Mouse (Mus musculus): Measurements from ENCODE around the gene Pex10.
A peak's percentile ranks its signal among the peaks of the same experiment; 100 is the strongest.

The Pex10 gene

DNA sequence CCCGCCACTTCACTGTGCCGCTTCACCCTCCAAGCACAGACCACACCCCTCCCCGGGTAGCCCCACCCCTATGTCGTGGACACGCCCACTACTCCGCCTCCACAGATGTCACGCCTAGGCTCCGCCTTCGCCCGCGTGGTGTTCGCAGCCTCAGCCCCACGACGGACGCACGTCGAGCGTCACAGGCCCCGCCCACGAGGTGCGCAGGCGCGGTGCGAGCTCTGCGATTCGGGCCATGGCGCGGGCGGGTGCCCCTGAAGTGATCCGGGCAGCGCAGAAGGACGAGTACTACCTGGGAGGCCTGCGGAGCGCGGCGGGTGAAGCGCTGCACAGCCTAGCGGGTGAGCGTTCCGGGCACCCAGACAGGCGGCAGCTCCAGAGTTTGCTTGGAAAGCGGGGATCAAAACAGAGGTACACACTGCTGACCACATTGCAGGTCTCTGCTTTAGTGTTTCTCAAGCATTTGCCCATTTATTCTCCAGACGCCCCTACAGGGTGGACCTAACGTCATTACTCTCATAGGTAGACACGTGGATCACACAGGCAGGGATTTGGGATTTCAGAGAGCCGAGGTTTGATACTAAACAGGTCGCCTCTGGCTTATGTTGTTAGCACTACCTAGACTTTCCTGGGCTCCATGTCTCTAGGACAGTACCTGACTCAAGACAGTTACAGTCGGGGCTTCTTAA, at the start of gene Pex10:
TSS of gene Pex10 (plus strand) at position 183 of the 689 bp plus-strand sequence.
- peak; percentile 98 for DNase-seq (ENCODE audit: low read depth)

- DNase-seq (ENCODE audit: low read depth) = no peak
Observed at GRCm38 (mm10) chr4:155017253-155017878, 49.5 kb upstream of the Pex10 start.

GRCm38 (mm10) chr4:155018066-155018465, 48.8 kb upstream of the Pex10 start:
- no peak for DNase-seq (ENCODE audit: low read depth)

DNA sequence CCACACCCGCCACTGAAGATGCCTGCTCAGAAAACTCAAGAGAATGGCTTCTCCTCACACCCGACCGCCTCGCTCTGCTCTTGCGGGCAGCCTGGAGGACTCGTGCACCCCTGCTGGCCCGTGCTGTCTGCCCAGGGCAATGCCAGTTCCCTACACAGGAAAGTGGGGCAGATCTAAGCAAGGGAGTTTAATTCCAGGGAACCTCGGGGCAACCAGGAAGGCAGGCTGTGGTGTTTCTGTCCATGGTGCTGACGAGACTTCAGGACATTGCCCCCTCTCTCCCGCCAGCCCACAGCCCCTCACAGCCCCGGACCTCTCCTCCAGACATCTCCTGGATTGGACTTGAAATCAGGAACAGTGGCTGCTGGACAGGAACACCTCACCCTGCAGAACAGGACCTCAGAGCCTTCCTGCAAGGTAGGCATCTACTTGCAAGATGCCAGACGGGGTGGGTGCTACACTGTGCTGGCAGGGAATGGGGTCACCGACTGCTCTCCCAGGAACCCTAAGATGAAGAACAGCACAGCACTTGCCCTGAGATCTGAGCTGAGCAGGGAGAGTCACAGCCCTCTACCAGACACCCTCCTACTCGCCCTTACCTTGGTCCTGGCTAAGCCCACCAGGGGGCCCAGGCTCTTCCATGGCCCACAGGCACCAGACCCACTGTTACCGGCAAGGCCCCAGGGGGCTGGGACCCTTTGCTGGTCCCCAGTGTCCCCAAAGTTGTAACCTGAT, 48.0 kb upstream of the Pex10 start:
- DNase-seq (ENCODE audit: low read depth) = peak; percentile 17

GRCm38 (mm10) chr4:155019336-155019847, 47.4 kb upstream of the Pex10 start:
- DNase-seq (ENCODE audit: low read depth) = peak; percentile 24

DNA sequence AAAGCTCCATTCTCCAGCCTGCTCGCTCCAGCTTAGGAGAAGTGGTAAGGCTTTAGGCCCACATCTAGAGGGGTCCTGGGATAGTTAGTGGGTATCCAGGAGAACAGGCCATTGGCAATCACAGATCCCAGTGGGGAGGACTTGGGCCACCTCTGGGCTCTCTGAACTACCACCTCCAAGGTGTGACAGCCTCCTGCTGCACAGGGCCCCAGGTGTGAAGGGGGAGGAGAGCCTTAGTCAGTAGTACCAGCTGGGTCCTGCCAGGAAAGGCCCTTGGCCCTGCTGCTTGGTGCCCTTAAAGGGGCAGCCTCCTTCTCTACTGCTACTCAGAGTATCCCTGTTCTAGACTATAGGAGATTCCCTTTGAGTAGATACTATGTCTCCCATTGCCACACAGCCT, 46.7 kb upstream of the Pex10 start:
- DNase-seq (ENCODE audit: low read depth) = no peak

DNA sequence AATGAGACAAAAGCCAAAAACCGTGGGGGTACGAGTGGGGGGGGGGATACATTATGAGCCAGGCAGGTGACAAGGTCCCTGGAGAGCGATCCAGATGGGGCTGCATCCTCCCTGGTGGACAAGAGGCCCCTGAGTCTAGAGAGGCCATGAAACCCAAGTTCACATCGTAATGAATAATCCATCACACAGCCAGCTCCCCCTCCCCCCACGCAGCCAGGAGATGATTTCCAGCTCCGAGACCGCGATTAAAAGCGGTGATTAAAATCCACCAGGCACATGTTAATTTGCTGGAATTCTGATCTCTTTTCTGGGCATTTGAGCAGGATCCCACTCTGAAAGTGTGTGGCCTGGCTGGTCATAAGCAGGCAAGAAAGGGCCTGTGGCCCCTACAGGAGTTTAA, 46.0 kb upstream of the Pex10 start:
- DNase-seq (ENCODE audit: low read depth) = no peak

GRCm38 (mm10) chr4:155022228-155022855, 44.5 kb upstream of the Pex10 start:
- DNase-seq (ENCODE audit: low read depth) = no peak

DNA sequence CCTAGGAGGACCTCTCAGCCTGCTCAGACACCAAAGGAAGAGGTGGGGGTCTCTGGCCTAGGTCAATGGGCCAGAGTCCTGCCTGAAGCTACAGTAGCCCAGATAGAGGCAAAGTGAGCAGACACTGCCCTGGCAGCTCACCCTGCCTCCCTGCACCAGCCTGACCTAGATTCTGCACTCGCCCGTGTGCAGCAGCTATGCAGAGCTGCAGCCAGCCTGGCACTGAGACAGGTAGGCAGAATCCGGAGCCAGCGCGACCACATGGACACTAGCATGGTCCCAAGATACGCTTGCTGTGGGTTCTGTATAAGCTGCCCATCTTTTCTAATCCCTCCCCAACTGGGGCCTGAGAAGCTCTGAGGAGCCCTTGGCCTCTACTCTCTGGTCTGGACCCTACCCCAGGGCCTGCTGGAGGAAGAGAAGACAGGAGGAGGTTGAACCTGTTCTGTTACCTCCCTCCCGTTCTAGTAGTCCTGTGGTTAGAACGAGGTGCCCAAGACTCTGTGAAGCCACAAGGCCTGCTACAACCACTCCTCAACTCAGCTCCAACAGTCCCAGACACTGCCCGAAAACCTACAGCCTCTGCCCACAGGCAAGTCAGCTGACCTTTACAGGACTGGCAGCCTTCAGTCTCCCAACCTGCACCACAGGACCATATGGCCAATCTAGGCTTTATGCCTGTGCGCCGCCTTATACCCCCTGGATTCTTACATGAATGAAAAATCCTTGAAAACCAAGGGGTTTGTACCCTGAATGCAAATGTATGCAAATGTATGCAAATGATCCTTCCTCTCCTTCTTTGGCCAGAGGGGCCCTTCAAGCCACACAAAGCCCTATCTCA, 42.4 kb upstream of the Pex10 start:
- no peak for DNase-seq (ENCODE audit: low read depth)

- no peak for DNase-seq (ENCODE audit: low read depth)
Observed at GRCm38 (mm10) chr4:155033115-155033514, 33.7 kb upstream of the Pex10 start.

GRCm38 (mm10) chr4:155034202-155034601, 32.6 kb upstream of the Pex10 start:
- no peak for DNase-seq (ENCODE audit: low read depth)

- DNase-seq (ENCODE audit: low read depth) = no peak
Observed at GRCm38 (mm10) chr4:155034787-155035186, 32.0 kb upstream of the Pex10 start.

- no peak for DNase-seq (ENCODE audit: low read depth)
Observed at GRCm38 (mm10) chr4:155040197-155040596, 26.6 kb upstream of the Pex10 start.

DNA sequence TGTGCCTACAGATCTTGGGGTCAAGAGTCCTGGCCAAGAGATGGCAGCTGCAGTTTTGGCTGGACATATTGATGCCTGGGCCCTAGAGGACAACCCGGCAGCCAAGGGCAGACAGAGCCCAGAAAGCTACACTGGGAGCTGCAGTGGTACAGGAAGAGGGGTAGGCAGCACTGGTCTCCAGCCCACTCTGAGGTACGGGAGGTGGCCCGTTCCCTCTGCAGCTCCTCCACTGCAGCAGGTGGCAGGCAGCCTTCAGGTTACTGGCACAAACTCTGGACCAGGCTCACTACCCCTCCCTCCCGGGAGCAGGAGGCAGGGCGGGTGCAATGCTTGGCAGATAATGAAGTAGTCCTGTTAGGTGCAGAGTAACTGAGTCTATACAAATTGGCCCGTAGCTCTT, 26.1 kb upstream of the Pex10 start:
- no peak for DNase-seq (ENCODE audit: low read depth)

DNA sequence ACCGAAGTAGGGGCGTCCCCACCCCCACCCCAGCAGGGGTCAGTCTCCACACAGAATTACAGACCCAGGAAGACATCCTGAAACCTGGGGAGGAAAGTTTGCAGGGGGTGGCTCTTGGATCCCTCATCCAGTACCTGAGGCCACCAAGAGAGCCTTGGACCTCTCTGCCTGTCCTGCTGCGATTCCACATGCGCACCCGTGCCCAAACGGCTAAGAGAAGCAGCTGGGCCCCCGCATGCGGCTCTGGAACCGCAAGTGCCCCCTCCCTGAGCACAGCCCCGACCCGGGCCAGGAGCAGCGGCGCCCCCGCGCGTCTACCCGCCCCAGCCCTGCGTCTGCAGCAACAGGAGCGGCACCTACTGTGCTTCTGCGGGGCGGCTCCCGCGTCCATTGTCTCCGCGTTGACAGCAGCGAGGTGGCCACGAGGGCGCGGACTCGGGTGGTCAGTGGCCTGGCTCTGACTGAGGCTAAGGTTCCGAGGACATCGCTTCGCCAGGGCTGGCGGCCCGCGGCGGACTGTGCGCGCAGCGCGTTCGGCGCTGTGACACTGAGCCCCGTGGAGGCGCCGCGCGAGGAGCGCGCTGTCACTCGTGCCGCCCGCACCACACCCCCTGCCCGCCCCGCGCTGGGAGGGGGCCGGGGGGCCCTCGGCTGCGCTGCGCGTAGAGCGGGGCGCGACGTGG, 24.1 kb upstream of the Pex10 start:
- DNase-seq (ENCODE audit: low read depth) = no peak

DNA sequence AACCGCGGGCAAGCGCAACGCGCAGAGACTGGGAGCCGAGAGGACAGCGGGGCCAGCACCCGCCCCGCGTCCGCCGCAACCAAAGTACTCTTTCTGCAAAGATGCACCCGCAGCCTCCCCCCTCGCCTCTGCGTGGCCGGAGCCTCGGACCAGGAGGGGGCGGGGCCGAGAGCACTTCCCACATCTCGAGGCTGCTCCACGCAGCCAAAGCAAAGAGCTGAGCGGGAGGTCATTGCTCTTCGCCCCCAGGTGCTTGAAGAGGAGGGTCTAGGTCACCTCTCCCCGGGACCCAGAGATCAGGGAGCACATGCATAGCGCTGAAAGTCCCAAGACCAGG, 23.6 kb upstream of the Pex10 start:
- DNase-seq (ENCODE audit: low read depth) = no peak

- DNase-seq (ENCODE audit: low read depth) = no peak
Observed at GRCm38 (mm10) chr4:155046636-155047035, 20.2 kb upstream of the Pex10 start.

- no peak for DNase-seq (ENCODE audit: low read depth)
Observed at GRCm38 (mm10) chr4:155050116-155050515, 16.7 kb upstream of the Pex10 start.

DNA sequence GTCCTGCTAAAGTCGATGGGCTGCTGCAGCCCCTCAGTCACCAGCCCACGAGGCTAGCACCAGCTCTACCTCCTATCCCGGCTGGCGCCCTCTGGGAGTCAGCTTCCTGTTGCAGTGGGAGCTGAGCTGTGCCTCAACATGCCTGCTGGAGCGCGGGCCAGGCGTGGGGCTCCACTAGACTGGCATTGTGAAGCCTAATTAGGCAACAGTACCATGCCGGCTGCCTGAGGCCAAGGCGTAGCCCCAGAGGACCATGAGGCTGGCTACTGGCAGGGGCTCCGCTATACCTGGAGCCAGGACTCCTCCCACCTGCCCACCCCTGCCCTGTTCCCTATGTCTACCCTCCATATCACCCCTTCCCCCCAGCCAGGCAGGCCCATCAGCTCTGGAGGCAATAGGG, 10.1 kb upstream of the Pex10 start, which contains the start of gene Plch2:
TSS of gene Plch2 (minus strand) at position 61 of the 400 bp plus-strand sequence.
- no peak for DNase-seq (ENCODE audit: low read depth)

GRCm38 (mm10) chr4:155058325-155058724, 8.5 kb upstream of the Pex10 start:
- DNase-seq (ENCODE audit: low read depth) = no peak

DNA sequence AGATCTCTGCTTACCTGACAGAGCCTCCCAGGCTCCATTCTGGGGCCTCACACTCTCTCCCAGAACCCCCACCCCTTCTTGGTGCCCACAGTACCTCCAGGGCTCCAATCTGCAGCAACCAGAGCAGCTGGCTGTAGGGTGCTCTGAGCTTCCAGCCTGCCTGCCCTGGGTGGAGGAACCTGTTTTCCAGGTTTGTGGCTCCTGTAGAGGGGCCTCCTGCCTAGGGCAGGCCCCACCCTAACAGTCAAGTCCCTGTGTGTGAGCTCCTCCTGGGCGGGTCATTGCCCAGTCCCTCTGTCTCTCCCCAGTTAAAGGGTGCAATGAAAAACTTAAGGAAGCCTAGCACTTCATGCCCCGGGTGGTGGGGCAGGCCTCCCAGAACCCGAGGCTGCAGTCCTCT, 2.9 kb upstream of the Pex10 start:
- no peak for DNase-seq (ENCODE audit: low read depth)
